Mouse (Mus musculus) midbrain, embryonic 10.5 days (tissue): ENCODE results near the gene Oprd1. TPM values are rescaled to one million over a fixed set of nuclear protein-coding genes. Genes with fewer than 3 reads are reported as not detected.
A peak's percentile ranks its signal among the peaks of the same experiment; 100 is the strongest.

ENCODE experiments used
- DNase-seq: peaks from one replicate; pipeline ENCODE4 v3.0.0-alpha.2; 2017; ENCODE audit warnings: low spot score
- H3K27ac ChIP-seq: fragments of 300-500 bp; sonication (generic); replicated peaks from 2 replicates; pipeline ENCODE4 v1.5.1; 2016; ENCODE audit warnings: mild to moderate bottlenecking
- H3K27me3 ChIP-seq: fragments of 300-500 bp; sonication (generic); 2 replicates; pipeline ENCODE4 v1.6.1; 2016; ENCODE audit warnings: low read depth, mild to moderate bottlenecking; ENCODE audit not compliant: poor library complexity, severe bottlenecking
- H3K36me3 ChIP-seq: fragments of 300-500 bp; sonication (generic); 2 replicates; pipeline ENCODE4 v1.6.1; 2016; ENCODE audit warnings: mild to moderate bottlenecking, moderate library complexity
- H3K4me1 ChIP-seq: fragments of 300-500 bp; sonication (generic); 2 replicates; pipeline ENCODE4 v1.6.1; 2016
- H3K4me3 ChIP-seq: fragments of 300-500 bp; sonication (generic); 2 replicates; pipeline ENCODE4 v1.5.1; 2016; ENCODE audit warnings: mild to moderate bottlenecking, moderate library complexity
- H3K9me3 ChIP-seq: fragments of 300-500 bp; sonication (generic); replicated peaks from 2 replicates; pipeline ENCODE4 v1.6.1; 2016; ENCODE audit warnings: mild to moderate bottlenecking
- WGBS: fragments of 180-500 bp; shearing (Covaris S2); methylation state at CpG from one replicate; pipeline ENCODE4 v1.1.7; 2016; 5-methylcytosine and 5-hydroxymethylcytosine counted together
- polyA plus RNA-seq: library from polyadenylated mRNA; unstranded; fragments of >200 nt; fragmentation: Nextera tagmentation; extraction: Ambion mirVana; gene quantifications from 2 replicates; pipeline ENCODE4 v1.2.1, GENCODE M21; 2016

Oprd1 gene
- 0.06 and 0.07 TPM in 2 replicates for polyA plus RNA-seq

DNA sequence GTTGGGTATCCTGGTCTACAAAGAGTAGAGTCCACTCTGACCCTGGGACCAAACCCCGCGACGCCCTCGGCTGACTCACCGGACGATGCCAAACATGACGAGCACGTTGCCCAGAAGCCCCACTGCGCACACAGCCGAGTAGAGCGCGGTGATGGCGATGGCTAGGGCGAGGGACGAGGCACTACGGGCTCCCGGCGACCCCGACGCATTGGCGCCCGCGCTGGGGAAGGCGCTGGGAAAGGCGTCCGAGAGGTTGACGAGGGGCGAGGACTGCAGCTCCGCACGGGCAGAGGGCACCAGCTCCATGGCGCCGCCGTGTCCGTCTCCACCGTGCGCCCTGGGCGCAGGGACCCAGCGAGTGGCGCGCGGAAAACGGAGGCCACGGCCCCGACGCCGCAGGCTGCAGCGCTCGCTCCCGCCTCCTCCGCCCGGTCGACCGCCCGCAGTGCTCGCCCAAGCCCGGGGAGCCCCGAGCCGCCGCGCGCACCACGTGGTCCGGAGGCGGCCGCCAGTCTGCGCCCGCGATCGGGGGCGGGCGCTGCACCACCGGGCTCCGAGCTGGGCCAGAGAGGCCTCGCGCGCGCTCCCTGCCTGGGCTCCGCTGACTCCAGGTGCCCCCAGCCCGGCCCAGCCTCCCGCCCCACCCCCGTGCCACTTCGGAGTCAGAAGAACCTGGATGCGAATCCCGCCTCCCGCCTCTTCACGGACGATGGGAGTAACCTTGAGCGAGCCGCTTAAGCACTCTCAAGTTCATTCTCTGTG, at the start of gene Oprd1:
Gene Oprd1 (minus strand): TSS at position 407 of the 762 bp plus-strand sequence.
- Histone ChIP-seq H3K36me3 (no peaks in the 10 kb centered on the region), H3K27ac (no peak within 1 kb of the TSS), H3K4me3 (peak within 1 kb of the TSS; percentile 59), H3K9me3 (no peaks in the 10 kb centered on the region), H3K27me3 (peaks cover 66% of the 10 kb centered on the region), H3K4me1 (peaks cover 12% of the 10 kb centered on the region)
- DNase-seq: peak; percentile 44
- whole genome bisulfite sequencing: under 1% methylated on average over 89 of the region's 89 CpGs

DNA sequence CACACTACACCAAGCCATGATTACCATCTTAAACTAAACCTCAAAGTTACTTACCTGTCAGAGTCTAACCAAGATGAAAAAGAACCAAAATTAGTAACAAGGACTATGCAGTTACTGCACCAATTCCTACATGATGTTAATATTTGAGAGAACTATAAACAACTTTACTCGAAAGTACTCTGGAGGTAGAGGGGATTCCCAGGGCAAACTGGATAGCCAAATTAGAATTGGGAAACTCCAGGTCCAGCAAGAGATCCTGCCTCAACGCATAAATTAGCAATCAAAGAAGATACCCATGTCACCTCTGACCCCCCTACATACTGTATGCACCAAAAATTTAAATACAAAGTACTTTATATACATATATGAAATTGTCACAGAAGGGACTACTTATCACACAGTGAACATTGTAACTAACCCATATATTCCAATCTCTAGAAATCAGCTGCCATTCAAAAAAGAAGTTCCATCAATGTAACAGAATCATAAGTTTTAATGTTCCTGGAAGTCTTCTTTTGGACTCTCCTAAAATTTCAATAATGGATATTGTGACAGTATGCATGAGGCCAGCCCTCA, 43.6 kb upstream of the Oprd1 start:
- no peak for DNase-seq
- Histone ChIP-seq H3K27me3 (no peaks in the 10 kb centered on the region), H3K27ac (no peak overlapping the region), H3K4me3 (no peak overlapping the region), H3K4me1 (no peaks in the 10 kb centered on the region), H3K36me3 (peaks cover 89% of the 10 kb centered on the region), H3K9me3 (no peaks in the 10 kb centered on the region)
- WGBS: 95% methylated on average over 2 of the region's 2 CpGs

DNA sequence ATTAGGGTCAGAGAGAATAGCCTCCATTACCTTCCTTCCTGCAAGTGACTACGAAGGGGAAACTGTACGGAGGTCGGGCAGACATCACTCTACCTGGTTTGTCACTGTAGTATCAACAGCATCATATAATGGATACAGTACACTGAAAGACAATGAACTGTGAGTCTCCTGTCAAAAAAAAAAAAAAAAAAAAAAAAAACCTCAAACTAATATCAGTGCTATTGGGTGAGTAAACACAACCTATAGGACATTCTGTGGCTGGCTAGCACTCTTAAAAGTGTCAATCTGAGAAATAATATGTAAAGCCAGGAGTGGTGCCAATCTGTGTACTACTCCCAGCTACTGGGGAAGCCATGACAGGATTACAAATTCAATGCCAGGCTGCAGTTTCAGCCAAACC, 38.9 kb upstream of the Oprd1 start:
- Histone ChIP-seq H3K27ac (no peak overlapping the region), H3K4me1 (no peaks in the 10 kb centered on the region), H3K27me3 (no peaks in the 10 kb centered on the region), H3K9me3 (no peaks in the 10 kb centered on the region), H3K36me3 (peaks cover 69% of the 10 kb centered on the region), H3K4me3 (no peak overlapping the region)
- WGBS: 97% methylated on average over 3 of the region's 3 CpGs
- no peak for DNase-seq

DNA sequence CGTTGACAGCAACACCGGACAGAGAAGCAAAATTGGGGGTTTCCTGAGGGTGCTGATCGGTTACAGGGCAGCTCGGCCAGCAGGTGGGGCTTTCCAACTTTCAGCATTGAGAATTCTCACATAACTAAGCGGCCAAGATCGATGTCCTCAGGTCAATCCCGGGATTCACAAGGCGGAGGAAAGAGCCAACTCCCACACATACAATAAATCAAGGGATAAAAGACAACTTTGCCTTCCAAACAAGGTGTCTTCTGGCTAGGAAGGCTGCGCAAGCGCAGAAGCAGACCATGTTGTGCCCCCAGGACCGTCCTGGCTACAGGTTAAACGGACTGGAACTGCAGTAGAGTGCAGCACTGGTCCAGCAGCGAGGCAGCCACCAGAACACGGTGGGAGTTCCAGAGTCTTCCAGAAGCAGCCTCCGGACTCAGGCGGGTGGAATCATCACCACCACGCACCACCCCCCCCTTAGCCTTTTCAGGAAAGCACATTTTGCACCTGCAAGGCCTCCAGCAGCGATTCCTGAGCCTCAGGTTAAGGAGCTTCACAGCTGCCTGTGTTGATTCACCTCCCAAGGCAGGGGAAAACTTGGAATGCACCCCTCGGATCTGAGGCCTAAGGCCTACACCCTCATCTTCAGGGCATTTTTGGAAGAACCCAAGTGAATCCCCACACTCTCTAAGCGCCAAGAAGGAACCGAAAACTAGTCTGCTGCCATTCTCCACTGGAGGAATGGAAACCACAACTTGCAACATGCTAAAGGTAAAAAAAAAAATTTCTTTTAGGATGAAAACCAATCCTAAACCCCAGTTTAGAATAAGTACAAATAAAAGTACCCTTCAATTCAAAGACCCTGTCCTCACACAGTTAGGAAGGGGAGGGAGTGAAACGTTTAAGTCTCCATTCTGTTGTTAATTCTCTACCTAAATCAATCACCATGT, 37.7 kb upstream of the Oprd1 start:
- WGBS: 72% methylated on average over 22 of the region's 22 CpGs
- Histone ChIP-seq H3K9me3 (no peaks in the 10 kb centered on the region), H3K27me3 (no peaks in the 10 kb centered on the region), H3K27ac (no peak overlapping the region), H3K4me3 (no peak overlapping the region), H3K4me1 (no peaks in the 10 kb centered on the region), H3K36me3 (peaks cover 57% of the 10 kb centered on the region)
- no peak for DNase-seq

DNA sequence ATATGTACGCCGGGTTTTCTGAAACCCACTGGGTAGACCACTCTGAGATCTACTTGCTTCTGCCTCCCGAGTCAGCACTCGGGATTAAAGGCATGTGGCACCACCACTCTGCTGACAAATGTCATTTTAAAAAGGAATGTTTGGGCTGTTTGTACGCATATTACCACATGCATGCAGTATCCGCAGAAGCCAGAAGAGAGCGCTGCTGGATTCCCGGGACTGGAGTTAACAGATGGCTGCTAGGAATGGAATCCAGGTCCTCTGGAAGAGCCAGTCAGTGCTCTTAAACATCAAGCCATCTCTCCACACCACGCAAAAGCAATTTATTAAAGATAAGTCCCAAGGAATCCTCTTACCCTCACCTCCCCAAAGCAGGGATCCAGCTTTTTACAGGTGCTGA, 36.4 kb upstream of the Oprd1 start:
- no peaks in the 10 kb centered on the region for H3K9me3 ChIP-seq
- DNase-seq: peak; percentile 40
- H3K4me3 ChIP-seq: no peak overlapping the region
- no peaks in the 10 kb centered on the region for H3K4me1 ChIP-seq
- peaks cover 50% of the 10 kb centered on the region for H3K36me3 ChIP-seq
- no peaks in the 10 kb centered on the region for H3K27me3 ChIP-seq
- WGBS: 78% methylated on average over 9 of the region's 9 CpGs
- no peak overlapping the region for H3K27ac ChIP-seq

DNA sequence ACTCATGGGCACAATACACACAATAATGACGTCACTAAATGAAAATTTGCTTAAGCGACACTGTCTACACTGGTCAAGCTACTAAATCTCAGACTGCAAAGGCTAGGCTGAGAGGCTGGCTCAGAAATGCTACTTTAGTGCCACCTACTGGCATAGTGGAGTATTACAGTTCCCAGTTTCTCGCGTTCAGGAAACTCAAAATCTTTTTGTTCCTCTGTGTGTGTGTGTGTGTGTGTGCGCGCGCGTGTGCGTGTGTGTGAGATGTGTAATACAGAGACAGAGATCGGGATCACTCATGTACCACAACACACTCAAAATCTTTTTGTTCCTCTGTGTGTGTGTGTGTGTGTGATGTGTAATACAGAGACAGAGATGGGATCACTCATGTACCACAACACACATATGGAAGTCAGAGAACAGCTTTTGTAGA, 34.4 kb upstream of the Oprd1 start:
- H3K9me3 ChIP-seq: no peaks in the 10 kb centered on the region
- H3K4me1 ChIP-seq: no peaks in the 10 kb centered on the region
- H3K27me3 ChIP-seq: no peaks in the 10 kb centered on the region
- no peak overlapping the region for H3K27ac ChIP-seq
- H3K4me3 ChIP-seq: no peak overlapping the region
- H3K36me3 ChIP-seq: peaks cover 30% of the 10 kb centered on the region
- peak; percentile 61 for DNase-seq
- WGBS: 10% methylated on average over 10 of the region's 10 CpGs

DNA sequence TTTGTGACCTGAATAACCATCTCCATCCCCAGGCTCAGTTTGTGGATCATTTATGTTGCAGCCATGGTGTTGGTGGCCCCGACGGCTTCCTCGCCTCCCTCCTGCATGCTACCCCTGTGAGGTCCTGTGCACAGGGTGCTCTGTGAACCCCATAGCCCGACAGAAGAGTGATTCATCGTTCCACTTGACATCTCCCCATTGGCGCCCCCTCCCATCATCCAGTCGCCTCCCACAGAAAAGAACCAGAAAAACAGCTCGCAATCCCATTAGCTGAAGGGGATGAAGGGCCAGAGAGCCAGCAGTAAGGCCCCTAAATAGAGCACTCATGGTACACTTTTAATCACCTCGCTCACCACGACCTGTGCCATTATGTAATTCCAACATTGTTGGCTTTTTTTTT, 32.2 kb upstream of the Oprd1 start:
- peaks cover 9% of the 10 kb centered on the region for H3K4me1 ChIP-seq
- WGBS: 59% methylated on average over 10 of the region's 10 CpGs

DNA sequence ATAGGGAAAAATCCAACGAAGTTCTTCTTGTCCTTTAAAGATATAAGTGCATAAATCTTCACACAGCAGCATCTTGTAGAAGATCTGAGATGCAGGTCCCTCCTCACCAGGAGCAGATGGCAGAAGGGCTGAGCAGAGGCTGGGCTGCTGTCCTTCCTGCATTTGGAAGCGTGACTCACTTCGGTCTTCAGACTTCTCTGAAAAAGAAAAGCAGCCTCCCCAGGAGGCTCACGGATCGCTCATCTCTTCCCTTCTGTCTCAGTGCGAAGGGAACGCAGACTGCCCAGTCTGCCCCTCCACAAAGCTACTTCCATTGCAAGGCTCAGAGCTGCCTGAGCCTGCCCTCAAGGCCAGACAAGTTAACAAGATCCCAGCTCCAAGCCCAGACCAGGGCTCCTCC, 26.6 kb upstream of the Oprd1 start:
- Histone ChIP-seq H3K27me3 (no peaks in the 10 kb centered on the region), H3K9me3 (no peaks in the 10 kb centered on the region), H3K27ac (no peak overlapping the region), H3K4me1 (peaks cover 25% of the 10 kb centered on the region), H3K36me3 (no peaks in the 10 kb centered on the region), H3K4me3 (no peak overlapping the region)
- no peak for DNase-seq
- WGBS: 24% methylated on average over 7 of the region's 7 CpGs

More for the DNA sequence above, 32.2 kb upstream of the Oprd1 start:
- Histone ChIP-seq H3K27ac (no peak overlapping the region), H3K27me3 (no peaks in the 10 kb centered on the region), H3K9me3 (no peaks in the 10 kb centered on the region), H3K4me3 (no peak overlapping the region), H3K36me3 (peaks cover 9% of the 10 kb centered on the region)
- no peak for DNase-seq

DNA sequence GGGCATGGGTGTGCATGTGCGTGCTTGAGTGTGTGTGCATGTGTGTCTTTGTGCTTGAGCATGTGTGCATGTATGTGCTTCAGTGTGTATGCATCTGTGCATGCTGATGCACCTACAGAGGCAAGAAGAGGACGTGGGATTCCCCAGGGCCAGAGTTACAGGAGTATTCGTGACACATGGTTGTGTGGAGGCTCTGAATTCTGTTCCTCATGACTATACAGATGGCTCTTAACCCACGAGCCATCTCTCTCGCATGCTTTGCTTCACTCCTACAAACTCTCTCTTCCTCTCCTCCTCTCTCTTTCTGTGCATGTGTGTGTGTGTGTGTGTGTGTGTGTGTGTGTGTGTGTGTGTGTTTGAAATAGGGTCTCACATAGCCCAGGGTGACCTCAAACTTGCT, 25.5 kb upstream of the Oprd1 start:
- H3K27me3 ChIP-seq: no peaks in the 10 kb centered on the region
- DNase-seq: no peak
- H3K36me3 ChIP-seq: no peaks in the 10 kb centered on the region
- no peak overlapping the region for H3K27ac ChIP-seq
- H3K9me3 ChIP-seq: no peaks in the 10 kb centered on the region
- H3K4me1 ChIP-seq: peaks cover 30% of the 10 kb centered on the region
- WGBS: 88% methylated on average over 5 of the region's 5 CpGs
- no peak overlapping the region for H3K4me3 ChIP-seq

DNA sequence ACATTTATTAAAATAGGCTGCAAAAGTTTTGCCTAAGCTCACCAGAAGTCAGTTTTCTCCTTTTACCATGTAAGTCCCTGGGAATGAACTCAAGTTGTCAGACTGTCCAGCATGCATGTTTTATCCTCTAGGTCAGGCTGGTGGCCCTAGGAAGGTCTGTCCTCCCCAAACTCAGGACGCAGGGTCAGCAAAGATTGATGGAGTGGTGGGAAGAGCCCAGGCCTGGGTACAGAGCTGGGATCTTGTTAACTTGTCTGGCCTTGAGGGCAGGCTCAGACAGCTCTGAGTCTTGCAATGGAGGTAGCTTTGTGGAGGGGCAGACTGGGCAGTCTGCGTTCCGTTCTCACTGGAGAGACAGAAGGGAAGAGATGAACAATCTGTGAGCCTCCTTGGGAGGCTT, 25.0 kb upstream of the Oprd1 start:
- peaks cover 30% of the 10 kb centered on the region for H3K4me1 ChIP-seq
- H3K27me3 ChIP-seq: no peaks in the 10 kb centered on the region
- no peak overlapping the region for H3K27ac ChIP-seq
- no peak overlapping the region for H3K4me3 ChIP-seq
- no peaks in the 10 kb centered on the region for H3K9me3 ChIP-seq
- no peak for DNase-seq
- no peaks in the 10 kb centered on the region for H3K36me3 ChIP-seq
- WGBS: 89% methylated on average over 3 of the region's 3 CpGs

DNA sequence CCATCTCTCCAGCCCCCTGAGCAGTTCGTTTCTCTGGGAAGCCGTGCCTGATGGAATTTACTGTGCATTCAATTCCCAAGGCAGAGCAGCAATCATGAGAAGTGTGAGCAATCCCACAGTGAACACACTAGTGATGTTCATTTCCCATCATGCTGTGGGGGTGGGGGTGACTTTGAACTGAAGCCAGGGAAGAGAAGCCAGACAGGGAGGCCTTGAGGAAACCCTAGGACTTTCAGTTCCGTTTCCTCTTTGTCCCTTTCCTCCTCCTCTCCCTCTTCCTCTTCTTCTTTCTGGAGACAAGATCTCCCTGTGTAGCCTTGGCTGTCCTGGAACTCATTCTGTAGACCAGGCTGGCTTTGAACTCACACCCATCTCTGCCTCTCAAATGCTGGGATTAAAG, 23.1 kb upstream of the Oprd1 start:
- H3K36me3 ChIP-seq: no peaks in the 10 kb centered on the region
- no peaks in the 10 kb centered on the region for H3K27me3 ChIP-seq
- no peak overlapping the region for H3K27ac ChIP-seq
- DNase-seq: no peak
- H3K4me1 ChIP-seq: peaks cover 21% of the 10 kb centered on the region
- 90% methylated on average over 3 of the region's 3 CpGs for WGBS
- H3K4me3 ChIP-seq: no peak overlapping the region
- no peaks in the 10 kb centered on the region for H3K9me3 ChIP-seq

DNA sequence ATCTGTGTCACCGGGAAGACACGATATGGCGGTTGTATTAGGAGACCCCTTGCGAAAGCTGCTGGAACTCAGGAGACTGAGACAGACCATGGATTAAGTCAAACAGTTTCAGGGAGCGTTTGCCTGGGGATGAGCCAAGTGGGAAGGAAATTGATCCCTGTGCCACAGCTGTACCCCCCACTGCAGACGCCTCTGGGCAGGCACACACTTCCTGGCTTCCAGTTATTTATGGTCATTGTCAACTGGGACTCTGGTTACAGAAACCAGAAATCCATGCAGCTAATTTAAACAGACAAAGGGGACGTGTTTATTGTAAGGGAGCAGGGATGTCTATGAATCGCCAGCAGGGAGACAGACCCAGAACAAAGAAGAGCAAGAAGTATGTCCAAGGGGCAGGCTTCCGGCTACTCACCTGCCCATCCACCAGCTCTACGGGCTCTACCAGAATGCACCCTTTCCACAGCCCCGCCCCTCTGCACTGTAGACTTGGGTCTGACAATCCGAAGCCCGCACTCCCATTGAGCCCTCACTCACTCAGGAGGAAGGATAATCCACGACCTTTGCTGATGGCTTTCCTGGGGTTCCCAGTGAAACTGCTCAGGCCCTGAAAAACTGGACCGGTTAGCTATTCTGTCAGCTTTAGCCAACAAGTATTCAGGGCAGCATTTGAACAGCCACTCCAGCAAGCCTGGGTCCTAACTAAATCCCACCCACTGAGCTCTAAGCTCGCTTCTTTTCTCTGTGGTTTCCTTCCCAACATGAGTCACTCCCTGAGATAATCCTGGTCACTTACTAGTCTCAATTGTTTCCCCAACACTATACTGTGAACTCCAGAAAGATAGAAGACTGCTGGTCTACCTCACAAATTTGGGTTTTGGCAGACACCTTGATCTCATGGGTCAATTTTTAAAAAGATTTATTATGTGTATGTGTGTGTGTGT, 22.3 kb upstream of the Oprd1 start:
- WGBS: 73% methylated on average over 16 of the region's 16 CpGs
- H3K27ac ChIP-seq: no peak overlapping the region
- H3K9me3 ChIP-seq: no peaks in the 10 kb centered on the region
- H3K27me3 ChIP-seq: no peaks in the 10 kb centered on the region
- no peak for DNase-seq
- H3K4me1 ChIP-seq: peaks cover 20% of the 10 kb centered on the region
- no peak overlapping the region for H3K4me3 ChIP-seq
- H3K36me3 ChIP-seq: no peaks in the 10 kb centered on the region
